ENCODE assay signal across 28 mouse cellular contexts in the genomic region with DNA sequence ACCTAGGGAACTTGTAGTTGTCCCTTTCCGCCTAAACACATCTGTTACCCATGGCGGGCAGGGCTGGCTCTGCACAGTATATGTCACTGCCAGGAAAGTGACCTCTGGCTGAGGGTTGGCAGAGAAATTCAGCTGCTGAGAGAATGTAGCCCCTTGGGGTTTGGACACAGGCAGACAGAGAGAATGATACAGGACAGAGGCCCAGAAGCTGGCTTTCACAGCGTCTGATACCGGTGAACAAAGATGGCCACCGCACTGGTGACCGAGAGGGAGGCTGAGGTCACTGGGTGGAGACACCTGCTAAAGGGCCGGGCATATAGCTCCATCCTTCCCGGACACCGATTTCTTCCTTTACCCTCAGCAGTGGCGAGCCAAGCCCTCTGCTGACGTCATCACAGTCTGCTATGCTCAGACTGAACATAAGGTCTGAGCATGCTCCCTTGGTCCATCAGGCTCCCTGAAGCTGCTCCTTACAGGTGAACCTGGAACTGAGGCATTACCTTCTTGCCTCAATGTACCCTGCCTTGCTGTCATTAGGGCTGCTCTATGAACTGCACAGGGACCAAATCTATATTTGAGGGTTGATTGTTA.
DNase-seq lines count a peak whose midpoint lies in the region; ATAC-seq and TF ChIP-seq lines count a peak whose summit lies in the region.
"Had no signal": no experiment of that assay in that cellular context is flagged by ENCODE, and none has a peak within 500 bp of the region (broad histone marks: within the 10 kb centered on the region; RNA-seq: fewer than 3 reads in every experiment).

No protein-coding gene starts in this region.

- ATAC-seq in hindbrain, postnatal 0 days, result 0 out of 2 replicates have a peak, but pooled peaks have one; percentile 27
- ATAC-seq in hindbrain, embryonic 11.5 days (ENCODE audit: low FRiP score), result no peak
- ATAC-seq: forebrain, embryonic 16.5 days; inflammation-experienced regulatory T-cells, adult 6 months had no signal

- H3K4me1 ChIP-seq in hindbrain, postnatal 0 days (ENCODE audit: insufficient read depth, low read length), result no peaks in the 10 kb centered on the region
- no peaks in the 10 kb centered on the region for H3K4me1 ChIP-seq in hindbrain, embryonic 11.5 days (replicated peaks; ENCODE audit: control insufficient read depth, insufficient read depth, low read length)
- H3K4me1 ChIP-seq: heart, embryonic 10.5 days; heart, embryonic 15.5 days; stomach, embryonic 15.5 days had no signal

- H3K27me3 ChIP-seq in hindbrain, postnatal 0 days (ENCODE audit: insufficient read depth, low read length), result no peaks in the 10 kb centered on the region
- H3K27me3 ChIP-seq in hindbrain, embryonic 11.5 days (ENCODE audit: control insufficient read depth, insufficient read depth, low read length), result no peaks in the 10 kb centered on the region
- H3K27me3 ChIP-seq: heart, embryonic 15.5 days; hindbrain, embryonic 12.5 days; neural tube, embryonic 15.5 days; stomach, embryonic 15.5 days had no signal

- no peaks in the 10 kb centered on the region for H3K9me3 ChIP-seq in hindbrain, postnatal 0 days (ENCODE audit: low read length)
- H3K9me3 ChIP-seq in hindbrain, embryonic 11.5 days (ENCODE audit: control insufficient read depth, low read length), result no peaks in the 10 kb centered on the region
- H3K9me3 ChIP-seq: heart, embryonic 10.5 days; heart, embryonic 15.5 days; hindbrain, embryonic 12.5 days; neural tube, embryonic 15.5 days; stomach, embryonic 15.5 days had no signal

- 72% methylated on average over 11 of the region's 11 CpGs for WGBS in hindbrain, postnatal 0 days
- WGBS in hindbrain, embryonic 11.5 days, result 84% methylated on average over 11 of the region's 11 CpGs

- no peak for TF ChIP-seq CTCF in hindbrain, postnatal 0 days (IDR thresholded peaks at IDR 0.05; ENCODE audit: low read depth)

- H3K9ac ChIP-seq in hindbrain, postnatal 0 days (replicated peaks; ENCODE audit: low read length), result no peak overlapping the region
- H3K9ac ChIP-seq in hindbrain, embryonic 11.5 days (ENCODE audit: low read depth, low read length), result no peak overlapping the region
- H3K9ac ChIP-seq: heart, embryonic 15.5 days; hindbrain, embryonic 12.5 days; liver, embryonic 14.5 days; neural tube, embryonic 15.5 days; stomach, embryonic 15.5 days had no signal

- no peak overlapping the region for H3K4me2 ChIP-seq in hindbrain, postnatal 0 days (ENCODE audit: low read depth, low read length)
- H3K4me2 ChIP-seq in hindbrain, embryonic 11.5 days (replicated peaks; ENCODE audit: low read depth, low read length), result no peak overlapping the region
- H3K4me2 ChIP-seq: heart, embryonic 15.5 days; hindbrain, embryonic 12.5 days; neural tube, embryonic 15.5 days; stomach, embryonic 15.5 days had no signal

- peak; percentile 49 to 53 for DNase-seq in cerebellum, postnatal 10 days
- no peak for DNase-seq in cerebellum, adult 9-10 months
- DNase-seq in hindbrain, postnatal 0 days (ENCODE audit: low spot score), result no peak
- no peak for DNase-seq in hindbrain, embryonic 11.5 days (ENCODE audit: low spot score)
- DNase-seq in MN1 (ENCODE audit: low spot score), result peak; percentile 58
- DNase-seq in cerebellum, postnatal 25 days, result peak; percentile 27 to 48
- DNase-seq in layer of hippocampus, adult 9-11 months, result no peak
- DNase-seq: adrenal gland, adult 8-10 months; B cell, adult 2 months; gastrocnemius, postnatal 10 days; kidney, adult 11 months; kidney, postnatal 14 days; liver; lung, adult 2 months; lung, postnatal 10 days; midbrain, embryonic 14.5 days; retina, postnatal 1 day; right cerebral cortex, postnatal 14 days; thymus, postnatal 14 days had no signal

- no peak overlapping the region for H3K27ac ChIP-seq in hindbrain, postnatal 0 days
- no peak overlapping the region for H3K27ac ChIP-seq in hindbrain, embryonic 11.5 days (ENCODE audit: low read depth, low read length)
- H3K27ac ChIP-seq: heart, embryonic 10.5 days; heart, embryonic 15.5 days; hindbrain, embryonic 12.5 days; liver, embryonic 14.5 days; macrophage; neural tube, embryonic 15.5 days; stomach, embryonic 15.5 days had no signal

- H3K4me3 ChIP-seq in hindbrain, postnatal 0 days (ENCODE audit: low read length), result no peak overlapping the region
- no peak overlapping the region for H3K4me3 ChIP-seq in hindbrain, embryonic 11.5 days (ENCODE audit: low read depth, low read length)
- H3K4me3 ChIP-seq: heart, embryonic 10.5 days; heart, embryonic 15.5 days; hindbrain, embryonic 12.5 days; neural tube, embryonic 15.5 days; stomach, embryonic 15.5 days had no signal

- no peaks in the 10 kb centered on the region for H3K36me3 ChIP-seq in hindbrain, postnatal 0 days (ENCODE audit: insufficient read depth, low read length)
- H3K36me3 ChIP-seq in hindbrain, embryonic 11.5 days (ENCODE audit: control insufficient read depth, insufficient read depth, low read length), result no peaks in the 10 kb centered on the region
- H3K36me3 ChIP-seq: heart, embryonic 10.5 days; heart, embryonic 15.5 days; hindbrain, embryonic 12.5 days; neural tube, embryonic 15.5 days; stomach, embryonic 15.5 days had no signal

Comparison
In these comparisons a context has a peak if more than half of its experiments do, and no peak if none do; other contexts are left out.
1. DNase-seq: peak in cerebellum, postnatal 10 days (2 of 2), MN1 (single experiment) and cerebellum, postnatal 25 days (2 of 2); none in cerebellum, adult 9-10 months (single experiment), hindbrain, postnatal 0 days (single experiment), hindbrain, embryonic 11.5 days (single experiment) and layer of hippocampus, adult 9-11 months (single experiment).